23 mouse cellular contexts compared by ENCODE assay signal in genomic region chr3:108727344-108727743, GRCm38 (mm10). TPM values are rescaled to one million over a fixed set of nuclear protein-coding genes. Genes with fewer than 3 reads are reported as not detected.
DNase-seq lines count a peak whose midpoint lies in the region; ATAC-seq lines count a peak whose summit lies in the region.
"Had no signal": no experiment of that assay in that cellular context is flagged by ENCODE, and none has a peak within 500 bp of the region (broad histone marks: within the 10 kb centered on the region; RNA-seq: fewer than 3 reads in every experiment).

No protein-coding gene starts in this region.

- peak; percentile 61 for DNase-seq in heart, adult 11 months
- no peak for DNase-seq in forebrain, embryonic 10.5 days (ENCODE audit: extremely low spot score, low spot score)
- DNase-seq in adrenal gland, adult 18-20 months (ENCODE audit: low spot score in 2 of 2) = no peak
- no peak for DNase-seq in cerebellum, adult 9-10 months
- DNase-seq: adrenal gland, adult 2 months; adrenal gland, postnatal 36 days; cerebellum, adult 2 months; cerebellum, postnatal 14 days; forebrain, postnatal 0 days; gastrocnemius, postnatal 14 days; heart, postnatal 10 days; heart, postnatal 4 days had no signal

- no peak overlapping the region for H3K9ac ChIP-seq in heart, embryonic 11.5 days (ENCODE audit: low read depth, low read length)
- H3K9ac ChIP-seq: embryonic facial prominence, embryonic 13.5 days; forebrain, embryonic 13.5 days; forebrain, postnatal 0 days; hindbrain, embryonic 13.5 days had no signal

- no peak overlapping the region for H3K4me2 ChIP-seq in heart, embryonic 11.5 days
- H3K4me2 ChIP-seq: embryonic facial prominence, embryonic 13.5 days; forebrain, embryonic 13.5 days; hindbrain, embryonic 13.5 days had no signal

- no peaks in the 10 kb centered on the region for H3K4me1 ChIP-seq in heart, embryonic 11.5 days (ENCODE audit: control insufficient read depth, insufficient read depth, low read length)
- peaks cover 9% of the 10 kb centered on the region for H3K4me1 ChIP-seq in forebrain, embryonic 10.5 days

- no peak overlapping the region for H3K4me3 ChIP-seq in heart, embryonic 11.5 days (ENCODE audit: low read depth, low read length)
- no peak overlapping the region for H3K4me3 ChIP-seq in forebrain, embryonic 10.5 days
- H3K4me3 ChIP-seq: embryonic facial prominence, embryonic 13.5 days; forebrain, embryonic 13.5 days; hindbrain, embryonic 13.5 days had no signal

- no peak overlapping the region for H3K27ac ChIP-seq in heart, embryonic 11.5 days (ENCODE audit: low read depth, low read length)
- H3K27ac ChIP-seq in forebrain, embryonic 10.5 days = no peak overlapping the region
- H3K27ac ChIP-seq: embryonic facial prominence, embryonic 13.5 days; forebrain, embryonic 13.5 days; hindbrain, embryonic 13.5 days had no signal

- H3K9me3 ChIP-seq in heart, embryonic 11.5 days (replicated peaks; ENCODE audit: control insufficient read depth, low read length) = no peaks in the 10 kb centered on the region
- 0 out of 2 replicates have a peak, but pooled peaks cover 4% of the 10 kb centered on the region for H3K9me3 ChIP-seq in forebrain, embryonic 10.5 days
- H3K9me3 ChIP-seq: embryonic facial prominence, embryonic 13.5 days; forebrain, embryonic 13.5 days; hindbrain, embryonic 13.5 days had no signal

- ATAC-seq in heart, embryonic 11.5 days (replicated peaks; ENCODE audit: insufficient number of reproducible peaks, low FRiP score, low TSS enrichment) = no peak
- ATAC-seq in hematopoietic stem cell, adult 5-6 weeks (replicated peaks in 1 of 2; ENCODE audit: insufficient read depth in 1 of 2, low FRiP score in 2 of 2, low TSS enrichment in 1 of 2, low read depth in 1 of 2, poor library complexity in 2 of 2, severe bottlenecking in 2 of 2) = peak; percentile 77 to 80
- peak; percentile 46; the same call in 1 of the 2 replicates for ATAC-seq in megakaryocyte progenitor cell, adult 5-6 weeks (replicated peaks; ENCODE audit: poor library complexity)
- ATAC-seq: activated CD4-positive, CD25-positive, alpha-beta regulatory T cell, adult 4 months; forebrain, embryonic 13.5 days; forebrain, postnatal 0 days; intestine, embryonic 16.5 days; Patski had no signal

- no peaks in the 10 kb centered on the region for H3K27me3 ChIP-seq in heart, embryonic 11.5 days (ENCODE audit: control insufficient read depth, insufficient read depth, low read length)
- no peaks in the 10 kb centered on the region for H3K27me3 ChIP-seq in forebrain, embryonic 10.5 days (ENCODE audit: poor library complexity, severe bottlenecking)
- H3K27me3 ChIP-seq: embryonic facial prominence, embryonic 13.5 days; forebrain, embryonic 13.5 days; hindbrain, embryonic 13.5 days; Patski had no signal

- H3K36me3 ChIP-seq in heart, embryonic 11.5 days (ENCODE audit: control insufficient read depth, insufficient read depth, low read length) = no peaks in the 10 kb centered on the region
- no peaks in the 10 kb centered on the region for H3K36me3 ChIP-seq in forebrain, embryonic 10.5 days (replicated peaks)
- H3K36me3 ChIP-seq: embryonic facial prominence, embryonic 13.5 days; hindbrain, embryonic 13.5 days had no signal

RNA-seq across cellular contexts. Expression of gene Gpsm2, which starts 5.2 kb away (rescaled TPM):
- 27.2 and 31.3 TPM in 2 replicates for polyA plus RNA-seq in heart, embryonic 11.5 days (2014; fragmentation: Nextera tagmentation; extraction: Ambion mirVana)
- 14.4 and 22.9 TPM in 2 replicates for total RNA-seq in hematopoietic stem cell, adult 5-6 weeks (2017)
- 7.2 and 11.1 TPM in 2 replicates for total RNA-seq in megakaryocyte progenitor cell, adult 5-6 weeks (2015)
- 11.7 and 16.3 TPM in 2 replicates for total RNA-seq in megakaryocyte progenitor cell, adult 5-6 weeks (2017)
- 103 and 104 TPM in 2 replicates for polyA plus RNA-seq in forebrain, embryonic 10.5 days (2016; fragmentation: Nextera tagmentation; extraction: Ambion mirVana)
- total RNA-seq in adrenal gland, adult 18-20 months (2021) = 1 to 10 TPM; 1.1 to 2.8 TPM

RNA-seq across cellular contexts. Expression of gene Aknad1, which starts 12.1 kb away (rescaled TPM):
- polyA plus RNA-seq in heart, embryonic 11.5 days (2014; fragmentation: Nextera tagmentation; extraction: Ambion mirVana) = not detected in 2 replicates
- 0.55 TPM in 1 of 2 replicates, not detected in the other for total RNA-seq in hematopoietic stem cell, adult 5-6 weeks (2017)
- 0.10 TPM in 1 of 2 replicates, not detected in the other for total RNA-seq in megakaryocyte progenitor cell, adult 5-6 weeks (2015)
- 0.14 TPM in 1 of 2 replicates, not detected in the other for total RNA-seq in megakaryocyte progenitor cell, adult 5-6 weeks (2017)
- polyA plus RNA-seq in forebrain, embryonic 10.5 days (2016; fragmentation: Nextera tagmentation; extraction: Ambion mirVana) = not detected in 2 replicates
- total RNA-seq in adrenal gland, adult 18-20 months (2021) = not detected
- total RNA-seq: adrenal gland, adult 2 months; adrenal gland, postnatal 36 days; CH12.LX; forebrain, postnatal 0 days had no signal
- polyA plus RNA-seq: activated CD4-positive, CD25-positive, alpha-beta regulatory T cell, adult 4 months; adrenal gland, adult 2 months; cerebellum, adult 2 months; forebrain, embryonic 13.5 days; forebrain, postnatal 0 days; heart, embryonic 14.5 days; Patski had no signal
